Mouse (Mus musculus): ENCODE data around the gene Gmppb.
"Not testable (repeated sequence)": the region's sequence is repeated elsewhere in the genome, so short reads cannot be mapped to it uniquely, and the experiment has no call there.

Gene Gmppb

DNA sequence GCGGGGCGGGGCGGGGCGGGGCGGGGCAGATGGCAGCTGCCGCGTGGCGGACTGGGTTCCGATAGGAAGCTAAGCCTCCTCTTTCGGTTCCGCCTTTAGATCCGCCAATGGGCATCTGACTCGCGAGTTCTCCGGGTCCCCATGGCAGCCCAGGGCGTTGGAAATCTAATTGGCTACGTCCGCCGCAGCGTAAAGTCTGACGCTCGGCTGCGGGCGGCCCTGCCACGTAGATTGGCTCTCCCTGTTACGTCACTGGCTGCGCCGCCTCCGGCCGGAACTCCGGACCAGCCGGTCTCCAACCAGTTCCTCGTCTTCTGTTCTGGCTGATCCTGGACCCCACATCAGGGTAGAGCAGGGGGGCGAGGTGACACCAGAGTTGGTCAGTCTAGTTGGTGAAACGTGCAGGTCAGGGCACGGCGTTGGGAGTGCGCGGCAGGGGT lies at the start of gene Gmppb:
Gene Gmppb, plus strand, starts transcription at position 227 of the 440 bp plus-strand sequence.
- peaks cover 61% of the 10 kb centered on the region for H3K36me3 ChIP-seq (ENCODE audit: insufficient read depth, low read length)
- H3K9me3 ChIP-seq (ENCODE audit: low read length): no peaks in the 10 kb centered on the region
- no peak for TF ChIP-seq CTCF (conservative IDR thresholded peaks at IDR 0.05; ENCODE audit: low read length)
- TF ChIP-seq POU5F1 (IDR thresholded peaks at IDR 0.05; ENCODE audit: borderline replicate concordance, low read length): no peak
- no peak for TF ChIP-seq NANOG (IDR thresholded peaks at IDR 0.05; ENCODE audit: borderline replicate concordance, low read length)
- peak within 1 kb of the TSS; percentile 90 for H3K4me3 ChIP-seq (replicated peaks; ENCODE audit: low read length)
- H3K27me3 ChIP-seq (ENCODE audit: insufficient read depth, low read length): no peaks in the 10 kb centered on the region
- H3K4me1 ChIP-seq (replicated peaks; ENCODE audit: low read depth, low read length): peaks cover 87% of the 10 kb centered on the region

DNA sequence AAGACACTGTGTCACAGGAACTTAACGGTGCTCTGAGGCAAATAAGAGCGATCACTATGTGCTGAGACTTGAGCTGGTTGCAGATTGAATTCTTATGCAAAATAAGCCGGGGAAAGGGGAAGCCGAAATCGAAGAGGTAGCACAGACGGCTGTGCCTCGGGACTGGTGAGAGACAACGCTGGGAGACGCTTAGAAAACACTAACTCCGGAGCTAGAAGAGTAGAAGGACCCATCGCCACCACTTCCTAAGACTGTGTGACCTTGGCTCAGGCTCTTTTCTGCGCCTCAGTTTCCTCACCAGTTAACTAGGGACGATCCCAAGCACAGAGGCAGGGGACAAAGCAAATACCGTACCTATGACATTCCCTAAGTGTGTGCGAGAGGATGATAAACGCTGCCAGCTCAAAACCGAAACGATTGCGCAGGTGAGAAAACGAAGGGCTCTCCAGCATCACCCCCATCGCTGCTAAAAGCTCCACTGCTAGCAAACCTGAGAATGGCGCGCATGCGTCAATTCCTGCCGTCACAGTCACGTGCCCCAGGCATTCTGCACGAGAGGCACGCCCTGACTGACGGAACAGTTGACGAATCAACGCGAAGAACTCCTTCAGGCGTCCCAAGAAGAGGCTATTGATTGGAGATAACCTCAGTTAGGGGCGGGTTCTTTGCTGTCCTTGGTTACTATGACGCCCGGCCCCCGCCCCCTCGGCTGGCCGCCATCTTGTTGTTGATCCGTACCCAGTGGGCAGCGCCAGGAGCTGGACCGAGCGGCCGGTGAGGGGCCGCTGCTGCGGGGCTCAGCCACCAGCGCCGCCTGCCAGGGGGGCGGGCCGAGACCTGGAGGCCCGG lies 46.9 kb upstream of the Gmppb start, which contains the start of gene Ip6k1:
Gene Ip6k1, plus strand, starts transcription at position 580 of the 849 bp plus-strand sequence.
- Histone ChIP-seq H3K4me1 (replicated peaks; ENCODE audit: low read depth, low read length) (peaks cover 26% of the 10 kb centered on the region), H3K4me3 (replicated peaks; ENCODE audit: low read length) (peak within 1 kb of the TSS; percentile 100), H3K27me3 (ENCODE audit: insufficient read depth, low read length) (peaks cover 13% of the 10 kb centered on the region), H3K9me3 (ENCODE audit: low read length) (no peaks in the 10 kb centered on the region), H3K36me3 (ENCODE audit: insufficient read depth, low read length) (peaks cover 9% of the 10 kb centered on the region; the same call in 1 of the 2 replicates)
- TF ChIP-seq POU5F1 (IDR thresholded peaks at IDR 0.05; ENCODE audit: borderline replicate concordance, low read length) (peak; percentile 77; the same call in 1 of the 2 replicates), CTCF (conservative IDR thresholded peaks at IDR 0.05; ENCODE audit: low read length) (no peak)

DNA sequence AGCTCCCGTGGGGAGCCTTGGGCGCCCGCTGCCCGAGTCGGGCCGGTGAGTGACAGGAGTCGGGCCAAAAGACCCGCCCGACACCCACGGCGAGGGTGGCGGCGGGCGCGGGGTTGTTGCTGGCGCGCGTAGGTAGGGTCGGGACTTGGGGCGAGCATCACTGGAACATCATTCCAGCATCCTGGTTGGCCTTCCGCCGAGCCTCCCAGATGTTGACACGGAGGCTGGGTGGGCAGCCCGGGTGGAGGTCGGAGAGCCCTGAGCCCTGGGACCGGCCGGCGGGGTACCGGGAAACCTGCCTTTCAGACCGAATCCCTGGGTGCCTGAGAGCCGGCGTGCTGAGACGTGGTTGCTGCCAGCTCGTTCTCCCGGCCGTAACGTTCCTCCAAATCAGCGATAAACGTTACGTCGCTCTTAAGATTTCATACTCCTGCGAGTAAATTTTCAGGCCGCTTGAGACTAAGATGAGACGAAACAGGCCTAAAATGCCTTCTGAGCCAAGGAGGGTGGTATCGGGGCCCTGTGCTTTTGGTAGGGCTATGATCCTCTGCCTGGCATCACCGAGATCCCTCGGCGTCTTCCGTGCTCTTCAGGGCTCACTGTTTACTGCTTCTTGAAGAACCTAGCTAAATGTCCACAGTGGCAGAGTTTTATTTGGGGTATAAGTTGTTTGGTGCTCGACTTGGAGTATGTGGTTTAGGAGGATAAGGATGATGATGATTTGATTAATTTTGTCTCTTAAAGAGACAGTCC lies 46.1 kb upstream of the Gmppb start:
- Histone ChIP-seq H3K27me3 (ENCODE audit: insufficient read depth, low read length) (peaks cover 5% of the 10 kb centered on the region), H3K4me3 (replicated peaks; ENCODE audit: low read length) (peak overlapping the region; percentile 100), H3K9me3 (ENCODE audit: low read length) (no peaks in the 10 kb centered on the region), H3K4me1 (replicated peaks; ENCODE audit: low read depth, low read length) (peaks cover 32% of the 10 kb centered on the region), H3K36me3 (ENCODE audit: insufficient read depth, low read length) (peaks cover 9% of the 10 kb centered on the region; the same call in 1 of the 2 replicates)
- TF ChIP-seq CTCF (conservative IDR thresholded peaks at IDR 0.05; ENCODE audit: low read length) (no peak), POU5F1 (IDR thresholded peaks at IDR 0.05; ENCODE audit: borderline replicate concordance, low read length) (no peak)

DNA sequence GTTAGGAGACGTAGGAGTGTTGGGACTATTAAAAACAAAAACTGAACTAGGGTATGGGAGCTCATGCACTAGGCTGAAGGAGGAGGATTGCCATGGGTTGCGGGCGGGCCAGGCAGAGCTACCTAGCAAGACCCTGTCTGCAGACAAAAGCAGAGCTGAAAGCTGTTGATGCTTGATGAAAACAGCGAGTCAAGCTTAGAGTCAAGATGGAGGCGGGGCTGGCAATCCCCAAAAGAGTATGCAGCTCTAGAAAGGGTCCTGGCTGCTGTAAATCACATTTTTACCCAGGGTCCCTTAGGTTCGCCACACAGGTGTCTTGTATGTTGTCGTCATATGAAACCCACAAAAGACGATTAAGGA lies 45.5 kb upstream of the Gmppb start:
- Histone ChIP-seq H3K36me3 (ENCODE audit: insufficient read depth, low read length) (peaks cover 9% of the 10 kb centered on the region; the same call in 1 of the 2 replicates), H3K9me3 (ENCODE audit: low read length) (no peaks in the 10 kb centered on the region), H3K4me3 (replicated peaks; ENCODE audit: low read length) (peak overlapping the region; percentile 100), H3K4me1 (replicated peaks; ENCODE audit: low read depth, low read length) (peaks cover 38% of the 10 kb centered on the region), H3K27me3 (ENCODE audit: insufficient read depth, low read length) (peaks cover 2% of the 10 kb centered on the region)
- TF ChIP-seq CTCF (conservative IDR thresholded peaks at IDR 0.05; ENCODE audit: low read length) (no peak), NANOG (IDR thresholded peaks at IDR 0.05; ENCODE audit: borderline replicate concordance, low read length) (no peak), POU5F1 (IDR thresholded peaks at IDR 0.05; ENCODE audit: borderline replicate concordance, low read length) (no peak)

DNA sequence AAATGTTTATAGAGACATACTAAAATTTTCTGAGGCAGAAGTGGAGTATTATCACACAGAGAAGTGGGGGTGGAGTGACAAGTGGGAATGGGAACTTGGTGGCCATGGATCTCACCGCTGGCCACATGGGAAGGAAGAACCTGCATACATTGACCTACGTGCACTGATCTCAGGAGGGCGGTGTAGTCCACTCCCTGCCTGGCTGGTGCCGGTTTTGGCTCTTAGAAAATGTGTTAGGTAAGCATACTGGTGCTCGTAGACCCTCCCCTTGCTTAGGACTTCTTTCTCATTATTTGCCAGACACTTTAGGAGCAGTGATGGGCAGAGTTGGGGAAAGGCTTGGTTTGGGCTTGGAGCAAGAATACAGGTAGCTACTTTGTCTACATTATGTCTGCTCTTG lies 41.0 kb upstream of the Gmppb start:
- H3K36me3 ChIP-seq (ENCODE audit: insufficient read depth, low read length): peaks cover 11% of the 10 kb centered on the region; the same call in 1 of the 2 replicates
- no peaks in the 10 kb centered on the region for H3K9me3 ChIP-seq (ENCODE audit: low read length)
- no peak for TF ChIP-seq POU5F1 (IDR thresholded peaks at IDR 0.05; ENCODE audit: borderline replicate concordance, low read length)
- TF ChIP-seq NANOG (IDR thresholded peaks at IDR 0.05; ENCODE audit: borderline replicate concordance, low read length): no peak
- no peak for TF ChIP-seq CTCF (conservative IDR thresholded peaks at IDR 0.05; ENCODE audit: low read length)
- peaks cover 56% of the 10 kb centered on the region for H3K4me1 ChIP-seq (replicated peaks; ENCODE audit: low read depth, low read length)
- H3K27me3 ChIP-seq (ENCODE audit: insufficient read depth, low read length): no peaks in the 10 kb centered on the region
- H3K4me3 ChIP-seq (replicated peaks; ENCODE audit: low read length): no peak overlapping the region

DNA sequence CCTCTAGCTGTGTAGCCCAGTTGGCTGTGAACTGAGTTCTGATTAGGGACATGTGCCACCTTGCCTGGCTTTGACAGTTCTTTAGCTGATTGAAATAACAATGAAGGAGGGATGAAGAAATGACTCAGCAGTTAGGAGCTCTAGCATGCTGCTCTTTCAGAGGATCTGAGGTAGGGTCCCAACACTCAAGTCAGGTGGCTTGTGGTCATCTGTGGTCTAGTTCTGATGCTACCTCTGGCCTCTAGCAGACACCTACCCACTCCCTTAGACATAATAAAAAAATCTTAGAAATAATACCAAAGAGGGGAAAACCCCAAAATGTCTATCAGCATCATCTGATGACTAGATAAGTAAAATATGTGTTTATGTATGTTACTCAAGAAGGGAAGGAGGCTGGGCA lies 38.7 kb upstream of the Gmppb start:
- Histone ChIP-seq H3K36me3 (ENCODE audit: insufficient read depth, low read length) (peaks cover 14% of the 10 kb centered on the region), H3K9me3 (ENCODE audit: low read length) (no peaks in the 10 kb centered on the region), H3K4me1 (replicated peaks; ENCODE audit: low read depth, low read length) (peaks cover 55% of the 10 kb centered on the region), H3K4me3 (replicated peaks; ENCODE audit: low read length) (no peak overlapping the region), H3K27me3 (ENCODE audit: insufficient read depth, low read length) (no peaks in the 10 kb centered on the region)
- TF ChIP-seq POU5F1 (IDR thresholded peaks at IDR 0.05; ENCODE audit: borderline replicate concordance, low read length) (no peak), CTCF (conservative IDR thresholded peaks at IDR 0.05; ENCODE audit: low read length) (no peak), NANOG (IDR thresholded peaks at IDR 0.05; ENCODE audit: borderline replicate concordance, low read length) (no peak)

DNA sequence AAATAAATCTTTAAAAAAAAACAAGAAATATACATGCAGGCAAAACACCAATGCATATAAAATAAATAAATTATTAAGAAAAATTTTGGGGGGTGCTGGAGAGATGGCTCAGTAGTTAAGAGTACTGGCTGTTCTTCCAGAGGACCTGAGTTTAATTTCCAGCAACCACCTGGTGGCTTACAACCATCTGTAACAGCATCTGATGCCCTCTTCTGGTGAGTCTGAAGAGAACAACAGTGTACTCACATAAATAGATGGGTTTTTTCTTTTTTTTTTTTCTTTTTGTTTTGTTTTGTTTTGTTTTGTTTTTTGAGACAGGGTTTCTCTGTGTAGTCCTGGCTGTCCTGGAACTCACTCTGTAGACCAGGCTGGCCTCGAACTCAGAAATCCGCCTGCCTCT lies 35.5 kb upstream of the Gmppb start:
- Histone ChIP-seq H3K4me1 (replicated peaks; ENCODE audit: low read depth, low read length) (peaks cover 46% of the 10 kb centered on the region), H3K36me3 (ENCODE audit: insufficient read depth, low read length) (peaks cover 30% of the 10 kb centered on the region)
- H3K4me3 ChIP-seq (replicated peaks; ENCODE audit: low read length); H3K27me3 ChIP-seq (ENCODE audit: insufficient read depth, low read length); H3K9me3 ChIP-seq (ENCODE audit: low read length): not testable (repeated sequence)

DNA sequence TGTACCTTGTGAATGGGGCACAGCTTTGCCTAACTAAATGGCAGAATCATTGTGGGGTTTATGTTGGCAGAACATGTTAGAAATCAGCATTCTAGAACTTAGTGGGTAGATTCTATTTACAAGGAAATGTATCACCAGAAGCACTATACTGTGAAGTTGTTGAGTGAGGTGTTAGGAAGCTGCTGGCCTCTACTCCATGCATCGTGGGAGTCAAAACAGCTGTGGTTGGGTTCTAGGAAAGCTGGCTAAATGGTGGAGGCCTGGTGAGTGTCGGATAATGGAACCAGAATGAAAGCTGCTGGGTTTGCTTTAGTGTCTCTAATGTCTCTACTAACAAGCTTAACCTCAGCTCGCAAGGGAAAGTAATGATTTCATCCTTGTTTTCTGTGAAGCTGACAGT lies 31.9 kb upstream of the Gmppb start:
- Histone ChIP-seq H3K4me3 (replicated peaks; ENCODE audit: low read length) (no peak overlapping the region), H3K4me1 (replicated peaks; ENCODE audit: low read depth, low read length) (peaks cover 25% of the 10 kb centered on the region), H3K36me3 (ENCODE audit: insufficient read depth, low read length) (peaks cover 30% of the 10 kb centered on the region), H3K27me3 (ENCODE audit: insufficient read depth, low read length) (no peaks in the 10 kb centered on the region), H3K9me3 (ENCODE audit: low read length) (no peaks in the 10 kb centered on the region)
- no peak for TF ChIP-seq CTCF (conservative IDR thresholded peaks at IDR 0.05; ENCODE audit: low read length)
- no peak for TF ChIP-seq NANOG (IDR thresholded peaks at IDR 0.05; ENCODE audit: borderline replicate concordance, low read length)
- TF ChIP-seq POU5F1 (IDR thresholded peaks at IDR 0.05; ENCODE audit: borderline replicate concordance, low read length): no peak
